Mouse (Mus musculus) CH12.LX (cell line): Measurements from ENCODE around the gene Card19. TPM values are rescaled to one million over a fixed set of nuclear protein-coding genes. Genes with fewer than 3 reads are reported as not detected.

Experiments used
- DNase-seq: peaks from one replicate; pipeline ENCODE4 v3.0.0-alpha.2; 2013; ENCODE audit errors: extremely low read depth
- H3K27ac ChIP-seq: 2 replicates; pipeline ENCODE4 v1.5.1; 2012; ENCODE audit warnings: low read depth, mild to moderate bottlenecking, control low read depth, moderate library complexity; ENCODE audit not compliant: insufficient read depth
- H3K27me3 ChIP-seq: replicated peaks from 2 replicates; pipeline ENCODE3; 2012; ENCODE audit warnings: inconsistent platforms
- H3K36me3 ChIP-seq, 2 experiments: replicated peaks in 1 of 2; 2 replicates each; pipeline versions ENCODE3 to v1.6.1; 2012; ENCODE audit warnings: inconsistent platforms in 1 of 2, low read length in 1 of 2, mild to moderate bottlenecking in 1 of 2, mixed read lengths in 1 of 2, moderate library complexity in 1 of 2; ENCODE audit not compliant: control insufficient read depth in 1 of 2, insufficient read depth in 1 of 2
- H3K4me1 ChIP-seq, 2 experiments: 2 replicates each; pipeline ENCODE4 v1.6.1; 2012; ENCODE audit warnings: inconsistent platforms in 1 of 2, moderate library complexity in 1 of 2; ENCODE audit not compliant: insufficient read depth in 2 of 2, control insufficient read depth in 1 of 2
- H3K4me2 ChIP-seq: 2 replicates; pipeline ENCODE4 v1.6.1; 2012; ENCODE audit warnings: low read depth, mild to moderate bottlenecking, control low read depth; ENCODE audit not compliant: poor library complexity, insufficient read depth, severe bottlenecking
- H3K4me3 ChIP-seq, 3 experiments: fragments of 150-350 bp in 1 of 3; sonication (generic) in 1 of 3; replicated peaks in 1 of 3; 2 replicates each; pipeline versions ENCODE3 to v1.5.1; 2011 to 2012; ENCODE audit warnings: low read depth in 2 of 3, low read length in 2 of 3, mild to moderate bottlenecking in 2 of 3, moderate library complexity in 2 of 3, control low read depth in 1 of 3, improper control_type of control experiment in 1 of 3, inconsistent platforms in 1 of 3, mixed read lengths in 1 of 3; ENCODE audit not compliant: poor library complexity in 1 of 3
- H3K79me2 ChIP-seq: replicated peaks from 2 replicates; pipeline ENCODE4 v1.6.1; 2012; ENCODE audit warnings: mild to moderate bottlenecking, moderate library complexity; ENCODE audit not compliant: control insufficient read depth, poor library complexity, insufficient read depth, severe bottlenecking; ENCODE audit errors: extremely low read depth
- H3K9ac ChIP-seq: 2 replicates; pipeline ENCODE4 v1.6.1; 2012; ENCODE audit warnings: low read depth, mild to moderate bottlenecking, control low read depth, moderate library complexity; ENCODE audit not compliant: insufficient read depth
- H3K9me3 ChIP-seq: replicated peaks from 2 replicates; pipeline ENCODE3; 2012; ENCODE audit warnings: low read length, inconsistent platforms, mixed read lengths
- BHLHE40 ChIP-seq: IDR thresholded peaks from 2 replicates; pipeline ENCODE4 v1.6.1; 2011; ENCODE audit warnings: mild to moderate bottlenecking, low read depth, low read length, improper control_type of control experiment
- CTCF ChIP-seq, 2 experiments: IDR thresholded peaks in 1 of 2; conservative IDR thresholded peaks in 1 of 2; 2 replicates each; pipeline ENCODE4 v1.5.1; 2011 to 2012; ENCODE audit warnings: low read depth in 2 of 2, low read length in 2 of 2, improper control_type of control experiment in 1 of 2, inconsistent platforms in 1 of 2, mild to moderate bottlenecking in 1 of 2, moderate library complexity in 1 of 2
- E2F4 ChIP-seq: IDR thresholded peaks from 2 replicates; pipeline ENCODE4 v1.6.1; 2011; ENCODE audit warnings: low read depth, low read length, improper control_type of control experiment; ENCODE audit not compliant: insufficient replicate concordance
- ETS1 ChIP-seq: conservative IDR thresholded peaks from 2 replicates; pipeline ENCODE4 v1.6.1; 2012; ENCODE audit warnings: low read depth, mild to moderate bottlenecking, inconsistent platforms, low read length, improper control_type of control experiment, moderate library complexity
- GABPA ChIP-seq: IDR thresholded peaks from 2 replicates; pipeline ENCODE4 v1.6.1; 2012; ENCODE audit warnings: low read depth, low read length, improper control_type of control experiment, inconsistent platforms; ENCODE audit not compliant: insufficient replicate concordance
- HCFC1 ChIP-seq: IDR thresholded peaks from 2 replicates; pipeline ENCODE4 v1.6.1; 2012; ENCODE audit warnings: low read depth, mild to moderate bottlenecking, inconsistent platforms, low read length, improper control_type of control experiment
- IRF4 ChIP-seq: IDR thresholded peaks from 2 replicates; pipeline ENCODE4 v1.6.1; 2014; ENCODE audit warnings: low read depth, mild to moderate bottlenecking, inconsistent platforms, low read length, improper control_type of control experiment
- JUN ChIP-seq: IDR thresholded peaks from 2 replicates; pipeline ENCODE4 v1.6.1; 2011; ENCODE audit warnings: low read depth, mild to moderate bottlenecking, low read length, improper control_type of control experiment, moderate library complexity; ENCODE audit not compliant: insufficient read depth
- JUND ChIP-seq: conservative IDR thresholded peaks from 2 replicates; pipeline ENCODE4 v1.6.1; 2011; ENCODE audit warnings: low read depth, low read length, improper control_type of control experiment
- KAT2A ChIP-seq: IDR thresholded peaks from 2 replicates; pipeline ENCODE4 v1.6.1; 2012; ENCODE audit warnings: low read length, improper control_type of control experiment, inconsistent platforms; ENCODE audit not compliant: insufficient replicate concordance
- MAFK ChIP-seq: IDR thresholded peaks from 2 replicates; pipeline ENCODE4 v1.6.1; 2011; ENCODE audit warnings: low read length, improper control_type of control experiment; ENCODE audit not compliant: insufficient replicate concordance
- MAX ChIP-seq: IDR thresholded peaks from 2 replicates; pipeline ENCODE4 v1.6.1; 2011; ENCODE audit warnings: low read length, improper control_type of control experiment
- MAZ ChIP-seq: IDR thresholded peaks from 2 replicates; pipeline ENCODE4 v1.6.1; 2012; ENCODE audit warnings: low read depth, mild to moderate bottlenecking, inconsistent platforms, low read length, improper control_type of control experiment, moderate library complexity
- MXI1 ChIP-seq: IDR thresholded peaks from 2 replicates; pipeline ENCODE4 v1.6.1; 2011; ENCODE audit warnings: mild to moderate bottlenecking, low read depth, low read length, improper control_type of control experiment
- MYC ChIP-seq: IDR thresholded peaks from 2 replicates; pipeline ENCODE4 v1.6.1; 2011; ENCODE audit warnings: low read depth, mild to moderate bottlenecking, improper control_type of control experiment, low read length
- NELFE ChIP-seq: IDR thresholded peaks from 2 replicates; pipeline ENCODE4 v1.6.1; 2011; ENCODE audit warnings: low read depth, low read length, improper control_type of control experiment
- POLR2A ChIP-seq: IDR thresholded peaks from 2 replicates; pipeline ENCODE4 v1.6.1; 2011; ENCODE audit warnings: low read depth, mild to moderate bottlenecking, improper control_type of control experiment, low read length
- POLR2AphosphoS2 ChIP-seq: IDR thresholded peaks from 2 replicates; pipeline ENCODE4 v1.6.1; 2011; ENCODE audit warnings: low read depth, low read length, improper control_type of control experiment
- RAD21 ChIP-seq: IDR thresholded peaks from 2 replicates; pipeline ENCODE4 v1.6.1; 2011; ENCODE audit warnings: low read depth, mild to moderate bottlenecking, low read length, improper control_type of control experiment, moderate library complexity
- SIN3A ChIP-seq: IDR thresholded peaks from 2 replicates; pipeline ENCODE4 v1.6.1; 2012; ENCODE audit warnings: low read length, improper control_type of control experiment, inconsistent platforms
- TCF12 ChIP-seq: IDR thresholded peaks from 2 replicates; pipeline ENCODE4 v1.6.1; 2014; ENCODE audit warnings: low read depth, mild to moderate bottlenecking, inconsistent platforms, low read length, improper control_type of control experiment
- UBTF ChIP-seq: IDR thresholded peaks from 2 replicates; pipeline ENCODE4 v1.6.1; 2012; ENCODE audit warnings: low read depth, mild to moderate bottlenecking, inconsistent platforms, low read length, improper control_type of control experiment, moderate library complexity
- USF1 ChIP-seq: IDR thresholded peaks from 2 replicates; pipeline ENCODE4 v1.6.1; 2014; ENCODE audit warnings: low read depth, mild to moderate bottlenecking, inconsistent platforms, low read length, improper control_type of control experiment
- USF2 ChIP-seq: conservative IDR thresholded peaks from 2 replicates; pipeline ENCODE4 v1.6.1; 2011; ENCODE audit warnings: low read depth, low read length, improper control_type of control experiment
- ZKSCAN1 ChIP-seq: IDR thresholded peaks from 2 replicates; pipeline ENCODE4 v1.6.1; 2012; ENCODE audit warnings: low read depth, inconsistent platforms, low read length, improper control_type of control experiment, borderline replicate concordance
- ZMIZ1 ChIP-seq: IDR thresholded peaks from 2 replicates; pipeline ENCODE4 v1.6.1; 2012; ENCODE audit warnings: low read depth, mild to moderate bottlenecking, inconsistent platforms, low read length, improper control_type of control experiment
- ZNF384 ChIP-seq: IDR thresholded peaks from 2 replicates; pipeline ENCODE4 v1.6.1; 2012; ENCODE audit warnings: low read depth, low read length, improper control_type of control experiment, inconsistent platforms
- dilution Hi-C: fragments of 300-500 bp; cut with MboI; formaldehyde crosslinking; loops from 2 replicates; pipeline ENCODE4 v1.14.3; 2020; ENCODE audit warnings: low sequenced_read_pairs; ENCODE audit not compliant: extremely low pct_unique_long_range_greater_than_20kb, extremely low pct_ligation_motif_present
- in situ Hi-C: fragments of 300-500 bp; cut with MboI; formaldehyde crosslinking; loops from 3 replicates; pipeline ENCODE4 v1.14.3; 2019; ENCODE audit warnings: low sequenced_read_pairs, low pct_ligation_motif_present, low pct_unique_long_range_greater_than_20kb, mixed read lengths
- polyA plus RNA-seq: library from polyadenylated mRNA; unstranded; fragments of >175 nt; gene quantifications from 2 replicates; pipeline ENCODE4 v1.2.1, GENCODE M21; 2012; ENCODE audit warnings: low read depth; ENCODE audit not compliant: insufficient read length
- total RNA-seq, 2 experiments: library from RNA; depleted of rRNA; stranded (reverse); fragments of 300-350 nt in 1 of 2; fragments of >200 nt in 1 of 2; gene quantifications; 2 replicates each; pipeline ENCODE4 v1.2.3; 2012 to 2014

Gene Card19
- total and polyA plus RNA-seq, 3 experiments, result 3.9 to 9.3 (median 5.2) TPM

- no peak for DNase-seq
- H3K9me3 ChIP-seq, result peaks cover 9% of the 10 kb centered on the region
- in situ Hi-C loops, result no loop called here
- no peak for TF ChIP-seq USF2
- TF ChIP-seq USF1, result no peak
- no peak for TF ChIP-seq POLR2A
- TF ChIP-seq JUN, result no peak
- TF ChIP-seq ZMIZ1, result no peak
- no peak for TF ChIP-seq MYC
- TF ChIP-seq ZNF384, result no peak
- no peak for TF ChIP-seq IRF4
- TF ChIP-seq RAD21, result no peak
- no peak for TF ChIP-seq BHLHE40
- TF ChIP-seq POLR2AphosphoS2, result no peak
- no peak for TF ChIP-seq ETS1
- no peak for TF ChIP-seq KAT2A
- TF ChIP-seq ZKSCAN1, result no peak
- TF ChIP-seq UBTF, result no peak
- no peak for TF ChIP-seq GABPA
- no peak for TF ChIP-seq MXI1
- TF ChIP-seq SIN3A, result no peak
- TF ChIP-seq MAFK, result no peak
- TF ChIP-seq TCF12, result no peak
- TF ChIP-seq, all 38 proteins: peak for 0
- Histone ChIP-seq H3K36me3 (peaks cover 6 to 41% of the 10 kb centered on the region in 2 experiments), H3K27me3 (no peaks in the 10 kb centered on the region), H3K4me1 (peaks cover 0 to 28% of the 10 kb centered on the region in 2 experiments; a peak in 2 of 4 replicates), H3K27ac (no peak overlapping the region), H3K79me2 (no peaks in the 10 kb centered on the region), H3K4me2 (no peak overlapping the region), H3K9ac (no peak overlapping the region), H3K4me3 (no peak overlapping the region)
- dilution Hi-C loops, result no loop called here
Measured at GRCm38 (mm10) chr13:49234711-49235110, 18.9 kb upstream of the Card19 start.

GRCm38 (mm10) chr13:49233792-49234572 is 18.1 kb upstream of the Card19 start:
- no peak for DNase-seq
- Histone ChIP-seq H3K9ac (no peak overlapping the region), H3K36me3 (peaks cover 6 to 36% of the 10 kb centered on the region in 2 experiments), H3K4me1 (peaks cover 0 to 31% of the 10 kb centered on the region in 2 experiments; a peak in 2 of 4 replicates), H3K4me3 (no peak overlapping the region), H3K9me3 (peaks cover 5% of the 10 kb centered on the region), H3K4me2 (no peak overlapping the region), H3K79me2 (no peaks in the 10 kb centered on the region), H3K27ac (no peak overlapping the region), H3K27me3 (no peaks in the 10 kb centered on the region)
- no peak for TF ChIP-seq MAX
- TF ChIP-seq JUN, result no peak
- no peak for TF ChIP-seq USF1
- TF ChIP-seq UBTF, result no peak
- no peak for TF ChIP-seq POLR2A
- TF ChIP-seq MXI1, result no peak
- no peak for TF ChIP-seq GABPA
- no peak for TF ChIP-seq MAZ
- no peak for TF ChIP-seq RAD21
- TF ChIP-seq MAFK, result no peak
- no peak for TF ChIP-seq CTCF (conservative IDR thresholded peaks at IDR 0.05 in 1 of 2, IDR thresholded peaks at IDR 0.05 in 1 of 2; ENCODE audit: low read depth in 2 of 2, low read length in 2 of 2)
- no peak for TF ChIP-seq BHLHE40
- no peak for TF ChIP-seq TCF12
- TF ChIP-seq NELFE, result no peak
- TF ChIP-seq JUND, result no peak
- TF ChIP-seq ETS1, result no peak
- no peak for TF ChIP-seq HCFC1
- TF ChIP-seq E2F4, result no peak
- TF ChIP-seq POLR2AphosphoS2, result no peak
- in situ Hi-C loops (no loop called here), dilution Hi-C loops (no loop called here)
